Comparison of ENCODE assay signal across 8 mouse cellular contexts in the genomic region with DNA sequence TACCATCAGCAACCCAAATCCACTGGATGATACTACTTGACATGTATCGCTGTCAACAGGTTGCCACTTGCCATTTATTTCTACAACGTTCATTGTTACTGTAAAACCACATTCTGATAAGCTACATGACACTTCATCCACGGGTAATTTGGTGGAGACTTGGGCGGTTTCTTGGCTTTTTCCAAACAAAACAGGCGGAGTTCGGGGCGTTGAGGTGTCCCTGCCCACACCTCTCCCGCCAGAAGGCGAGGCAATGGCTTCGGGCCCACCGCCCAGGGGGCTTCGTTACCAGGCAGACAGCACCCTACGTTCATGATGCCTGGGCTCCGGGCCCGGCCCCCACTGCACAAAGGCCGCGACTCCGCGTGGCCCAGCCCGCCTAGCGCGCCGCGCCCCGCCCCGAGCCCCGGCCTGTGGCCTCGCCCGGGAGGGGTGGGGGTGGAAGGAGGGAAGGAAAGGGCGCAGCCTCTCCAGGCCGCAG. TPM values are rescaled to one million over a fixed set of nuclear protein-coding genes. Genes with fewer than 3 reads are reported as not detected.
A peak's percentile ranks its signal among the peaks of the same experiment; 100 is the strongest.
DNase-seq lines count a peak whose midpoint lies in the region; ATAC-seq and TF ChIP-seq lines count a peak whose summit lies in the region.
"Had no signal": no experiment of that assay in that cellular context is flagged by ENCODE, and none has a peak within 500 bp of the region (broad histone marks: within the 10 kb centered on the region; RNA-seq: fewer than 3 reads in every experiment).

No protein-coding gene starts in this region.

- ATAC-seq in hindbrain, embryonic 14.5 days (ENCODE audit: low FRiP score) = peak; percentile 77
- ATAC-seq in neural tube, embryonic 15.5 days (ENCODE audit: low FRiP score) = peak; percentile 84

- DNase-seq in left cerebral cortex, adult 2 months (ENCODE audit: extremely low spot score in 1 of 2, low spot score in 2 of 2) = no peak
- DNase-seq in left cerebral cortex, postnatal 36 days (ENCODE audit: low spot score in 2 of 2) = no peak
- peak; percentile 90 for DNase-seq in Muller cell, postnatal 12 days (ENCODE audit: inconsistent ontology term)
- DNase-seq in embryonic facial prominence, embryonic 10.5 days (ENCODE audit: low spot score) = no peak
- DNase-seq in hindbrain, embryonic 14.5 days (ENCODE audit: low spot score) = peak; percentile 43
- DNase-seq in lung, adult 18-20 months = peak; percentile 83 to 85

- peak overlapping the region; percentile 94 for H3K4me3 ChIP-seq in left cerebral cortex, adult 2 months
- H3K4me3 ChIP-seq in embryonic facial prominence, embryonic 10.5 days = peak overlapping the region; percentile 95
- H3K4me3 ChIP-seq in hindbrain, embryonic 14.5 days (replicated peaks; ENCODE audit: low read length) = peak overlapping the region; percentile 68
- peak overlapping the region; percentile 99 for H3K4me3 ChIP-seq in neural tube, embryonic 15.5 days (replicated peaks)

- H3K9me3 ChIP-seq in embryonic facial prominence, embryonic 10.5 days = no peaks in the 10 kb centered on the region
- no peaks in the 10 kb centered on the region for H3K9me3 ChIP-seq in hindbrain, embryonic 14.5 days (ENCODE audit: control insufficient read depth, low read length)
- H3K9me3 ChIP-seq in neural tube, embryonic 15.5 days (replicated peaks) = no peaks in the 10 kb centered on the region

- H3K4me1 ChIP-seq in embryonic facial prominence, embryonic 10.5 days = peaks cover 32% of the 10 kb centered on the region
- peaks cover 25% of the 10 kb centered on the region for H3K4me1 ChIP-seq in hindbrain, embryonic 14.5 days (replicated peaks; ENCODE audit: control insufficient read depth, insufficient read depth, low read length)
- H3K4me1 ChIP-seq in neural tube, embryonic 15.5 days = peaks cover 33% of the 10 kb centered on the region

- WGBS in embryonic facial prominence, embryonic 10.5 days = under 1% methylated on average over 30 of the region's 31 CpGs
- WGBS in hindbrain, embryonic 14.5 days = 0% methylated on average over 27 of the region's 31 CpGs
- WGBS in neural tube, embryonic 15.5 days = under 1% methylated on average over 22 of the region's 31 CpGs

- H3K36me3 ChIP-seq in embryonic facial prominence, embryonic 10.5 days (replicated peaks) = peaks cover 44% of the 10 kb centered on the region
- peaks cover 13% of the 10 kb centered on the region for H3K36me3 ChIP-seq in hindbrain, embryonic 14.5 days (replicated peaks; ENCODE audit: control insufficient read depth, insufficient read depth)
- H3K36me3 ChIP-seq in neural tube, embryonic 15.5 days = peaks cover 14% of the 10 kb centered on the region

- H3K27ac ChIP-seq in left cerebral cortex, adult 2 months = peak overlapping the region; percentile 70
- peak overlapping the region; percentile 98 for H3K27ac ChIP-seq in embryonic facial prominence, embryonic 10.5 days (replicated peaks)
- H3K27ac ChIP-seq in hindbrain, embryonic 14.5 days = peak overlapping the region; percentile 72
- H3K27ac ChIP-seq in neural tube, embryonic 15.5 days (replicated peaks) = peak overlapping the region; percentile 88

- intact Hi-C loops in left cerebral cortex, adult 2 months (cut with DNase I) = no loop called here
- intact Hi-C loops in left cerebral cortex, postnatal 36 days (cut with DNase I) = loop anchor here (5.0 kb wide), 1 partner anchor 41 kb away; a partner anchor contains a TSS

- peak overlapping the region; percentile 95 for H3K4me2 ChIP-seq in hindbrain, embryonic 14.5 days (replicated peaks)
- peak overlapping the region; percentile 92 for H3K4me2 ChIP-seq in neural tube, embryonic 15.5 days

- H3K9ac ChIP-seq in hindbrain, embryonic 14.5 days = peak overlapping the region; percentile 75
- peak overlapping the region; percentile 97 for H3K9ac ChIP-seq in neural tube, embryonic 15.5 days (replicated peaks)

- TF ChIP-seq CTCF in left cerebral cortex, adult 2 months (IDR thresholded peaks at IDR 0.05) = no peak

- H3K27me3 ChIP-seq in embryonic facial prominence, embryonic 10.5 days (replicated peaks; ENCODE audit: low read depth, poor library complexity, severe bottlenecking) = no peaks in the 10 kb centered on the region
- H3K27me3 ChIP-seq in hindbrain, embryonic 14.5 days (ENCODE audit: control insufficient read depth, insufficient read depth, low read length) = no peaks in the 10 kb centered on the region
- no peaks in the 10 kb centered on the region for H3K27me3 ChIP-seq in neural tube, embryonic 15.5 days (replicated peaks)

RNA-seq across cellular contexts. Expression of a gene that starts 0.4 kb away (rescaled TPM):
- 10 to 100 TPM; 41.1 to 41.8 TPM for total RNA-seq in left cerebral cortex, adult 2 months (2021)
- 10 to 100 TPM; 31.7 to 48.3 TPM for total RNA-seq in left cerebral cortex, postnatal 36 days (2021)
- polyA plus RNA-seq in embryonic facial prominence, embryonic 10.5 days (2016; fragmentation: Nextera tagmentation; extraction: Ambion mirVana) = 47.3 and 50.9 TPM in 2 replicates
- polyA plus RNA-seq in hindbrain, embryonic 14.5 days (2014; fragmentation: Nextera tagmentation; extraction: Ambion mirVana) = 31.8 and 35.2 TPM in 2 replicates
- 28.0 and 30.0 TPM in 2 replicates for polyA plus RNA-seq in neural tube, embryonic 15.5 days (2015; fragmentation: Nextera tagmentation; extraction: Ambion mirVana)

RNA-seq across cellular contexts. Expression of a gene that starts 30.5 kb away (rescaled TPM):
- not detected for total RNA-seq in left cerebral cortex, adult 2 months (2021)
- total RNA-seq in left cerebral cortex, postnatal 36 days (2021) = not detected
- 6.6 TPM in 1 of 2 replicates, not detected in the other for polyA plus RNA-seq in embryonic facial prominence, embryonic 10.5 days (2016; fragmentation: Nextera tagmentation; extraction: Ambion mirVana)
- 5.3 TPM in 1 of 2 replicates, not detected in the other for polyA plus RNA-seq in hindbrain, embryonic 14.5 days (2014; fragmentation: Nextera tagmentation; extraction: Ambion mirVana)
- polyA plus RNA-seq in neural tube, embryonic 15.5 days (2015; fragmentation: Nextera tagmentation; extraction: Ambion mirVana) = 1.4 and 5.4 TPM in 2 replicates
- total RNA-seq: gastrocnemius, adult 8-10 months had no signal

RNA-seq across cellular contexts. Expression of a gene that starts 40.1 kb away (rescaled TPM):
- total RNA-seq in left cerebral cortex, adult 2 months (2021) = 10 to 100 TPM; 87.3 to 92.9 TPM
- 10 to 100 TPM; 85.8 to 89.3 TPM for total RNA-seq in left cerebral cortex, postnatal 36 days (2021)
- 1,276 and 1,293 TPM in 2 replicates for polyA plus RNA-seq in embryonic facial prominence, embryonic 10.5 days (2016; fragmentation: Nextera tagmentation; extraction: Ambion mirVana)
- polyA plus RNA-seq in hindbrain, embryonic 14.5 days (2014; fragmentation: Nextera tagmentation; extraction: Ambion mirVana) = 411 and 415 TPM in 2 replicates
- 364 and 412 TPM in 2 replicates for polyA plus RNA-seq in neural tube, embryonic 15.5 days (2015; fragmentation: Nextera tagmentation; extraction: Ambion mirVana)

RNA-seq across cellular contexts. Expression of a gene that starts 40.1 kb away (rescaled TPM):
- 10 to 100 TPM; 43.6 to 47.7 TPM for total RNA-seq in left cerebral cortex, adult 2 months (2021)
- total RNA-seq in left cerebral cortex, postnatal 36 days (2021) = 10 to 100 TPM; 39.7 to 59.3 TPM
- polyA plus RNA-seq in embryonic facial prominence, embryonic 10.5 days (2016; fragmentation: Nextera tagmentation; extraction: Ambion mirVana) = 116 and 120 TPM in 2 replicates
- polyA plus RNA-seq in hindbrain, embryonic 14.5 days (2014; fragmentation: Nextera tagmentation; extraction: Ambion mirVana) = 70.9 and 77.0 TPM in 2 replicates
- 96.4 and 97.1 TPM in 2 replicates for polyA plus RNA-seq in neural tube, embryonic 15.5 days (2015; fragmentation: Nextera tagmentation; extraction: Ambion mirVana)

RNA-seq across cellular contexts. Expression of a gene that starts 53.7 kb away (rescaled TPM):
- 100 to 1,000 TPM; 132 to 134 TPM for total RNA-seq in left cerebral cortex, adult 2 months (2021)
- 100 to 1,000 TPM; 145 to 154 TPM for total RNA-seq in left cerebral cortex, postnatal 36 days (2021)
- 15.5 and 17.9 TPM in 2 replicates for polyA plus RNA-seq in embryonic facial prominence, embryonic 10.5 days (2016; fragmentation: Nextera tagmentation; extraction: Ambion mirVana)
- 14.8 and 16.4 TPM in 2 replicates for polyA plus RNA-seq in hindbrain, embryonic 14.5 days (2014; fragmentation: Nextera tagmentation; extraction: Ambion mirVana)
- polyA plus RNA-seq in neural tube, embryonic 15.5 days (2015; fragmentation: Nextera tagmentation; extraction: Ambion mirVana) = 16.9 and 19.2 TPM in 2 replicates

Comparison
In these comparisons a context has a peak if more than half of its experiments do, and no peak if none do; other contexts are left out.
1. DNase-seq: peak in Muller cell, postnatal 12 days (single experiment), hindbrain, embryonic 14.5 days (single experiment) and lung, adult 18-20 months (2 of 2); none in left cerebral cortex, adult 2 months (0 of 2), left cerebral cortex, postnatal 36 days (0 of 2) and embryonic facial prominence, embryonic 10.5 days (single experiment).
2. Peak in every context shown above with its lines, with median percentiles within 50 percentile points of each other: H3K27ac ChIP-seq and H3K4me3 ChIP-seq.